Comparison of ENCODE assay signal across 9 mouse cellular contexts in genomic region chr17:10334957-10335690, GRCm38 (mm10). TPM values are rescaled to one million over a fixed set of nuclear protein-coding genes. Genes with fewer than 3 reads are reported as not detected.
A peak's percentile ranks its signal among the peaks of the same experiment; 100 is the strongest.
DNase-seq lines count a peak whose midpoint lies in the region; ATAC-seq lines count a peak whose summit lies in the region.
"Had no signal": no experiment of that assay in that cellular context is flagged by ENCODE, and none has a peak within 500 bp of the region (broad histone marks: within the 10 kb centered on the region; RNA-seq: fewer than 3 reads in every experiment).

No protein-coding gene starts in this region.

- peak; percentile 95 for DNase-seq in ES-CJ7 (ENCODE audit: low read depth, low spot score)
- DNase-seq in cerebellum, adult 8-10 months = peak; percentile 56
- peak; percentile 81 for DNase-seq in forelimb bud, embryonic 11.5 days (ENCODE audit: low read depth, low spot score)
- peak; percentile 72 to 80 for DNase-seq in heart, postnatal 14 days
- peak; percentile 82 to 86 for DNase-seq in kidney, postnatal 36 days
- DNase-seq in liver, embryonic 13.5 days = no peak
- peak; percentile 90 for DNase-seq in neural tube, embryonic 11.5 days (ENCODE audit: low spot score)
- peak; percentile 35 to 49 for DNase-seq in thymus, postnatal 10 days (ENCODE audit: low spot score in 2 of 2)

- no peaks in the 10 kb centered on the region for H3K36me3 ChIP-seq in liver, embryonic 13.5 days
- H3K36me3 ChIP-seq in neural tube, embryonic 11.5 days (ENCODE audit: control insufficient read depth, insufficient read depth, low read length) = no peaks in the 10 kb centered on the region

- H3K4me1 ChIP-seq in liver, embryonic 13.5 days (replicated peaks) = peaks cover 6% of the 10 kb centered on the region; the same call in 1 of the 2 replicates
- H3K4me1 ChIP-seq in neural tube, embryonic 11.5 days (ENCODE audit: control insufficient read depth, insufficient read depth, low read length) = peaks cover 22% of the 10 kb centered on the region; the same call in 1 of the 2 replicates

- H3K4me2 ChIP-seq in liver, embryonic 13.5 days = peak overlapping the region; percentile 61
- H3K4me2 ChIP-seq in neural tube, embryonic 11.5 days (ENCODE audit: low read depth) = peak overlapping the region; percentile 53

- no peaks in the 10 kb centered on the region for H3K9me3 ChIP-seq in liver, embryonic 13.5 days (replicated peaks)
- no peaks in the 10 kb centered on the region for H3K9me3 ChIP-seq in neural tube, embryonic 11.5 days (ENCODE audit: control insufficient read depth, low read length)

- WGBS in liver, embryonic 13.5 days (ENCODE audit: insufficient replicate concordance) = 2% methylated on average over 31 of the region's 31 CpGs
- under 1% methylated on average over 31 of the region's 31 CpGs for WGBS in neural tube, embryonic 11.5 days

- peaks cover 41% of the 10 kb centered on the region for H3K27me3 ChIP-seq in liver, embryonic 13.5 days
- H3K27me3 ChIP-seq in neural tube, embryonic 11.5 days (ENCODE audit: control insufficient read depth, insufficient read depth, low read length) = no peaks in the 10 kb centered on the region
- H3K27me3 ChIP-seq: CH12.LX had no signal

- H3K4me3 ChIP-seq in liver, embryonic 13.5 days (replicated peaks) = peak overlapping the region; percentile 47
- peak overlapping the region; percentile 35 for H3K4me3 ChIP-seq in neural tube, embryonic 11.5 days (ENCODE audit: low read depth, low read length)

- 0 out of 2 replicates have a peak overlapping the region, but pooled peaks have one; percentile 17 for H3K9ac ChIP-seq in liver, embryonic 13.5 days
- H3K9ac ChIP-seq in neural tube, embryonic 11.5 days (ENCODE audit: low read length) = peak overlapping the region; percentile 74

- peak; percentile 43; the same call in 1 of the 2 replicates for ATAC-seq in liver, embryonic 13.5 days (ENCODE audit: low read depth)
- ATAC-seq in neural tube, embryonic 11.5 days (ENCODE audit: insufficient read depth, low FRiP score, low TSS enrichment) = peak; percentile 91

- intact Hi-C loops in heart, postnatal 14 days (cut with DNase I) = no loop called here

- no peak overlapping the region for H3K27ac ChIP-seq in liver, embryonic 13.5 days
- H3K27ac ChIP-seq in neural tube, embryonic 11.5 days (ENCODE audit: low read depth, low read length) = peak overlapping the region; percentile 90

RNA-seq across cellular contexts. Expression of gene Qk, which starts 15.5 kb away (rescaled TPM):
- total RNA-seq in heart, postnatal 14 days (2021) = 100 to 1,000 TPM; 417 to 428 TPM
- polyA plus RNA-seq in liver, embryonic 13.5 days (2015; fragmentation: Nextera tagmentation; extraction: Ambion mirVana) = 7.6 and 9.1 TPM in 2 replicates
- 53.7 and 57.0 TPM in 2 replicates for polyA plus RNA-seq in neural tube, embryonic 11.5 days (2014; fragmentation: Nextera tagmentation; extraction: Ambion mirVana)
